Mouse (Mus musculus): ENCODE results near the gene Itgb2l. TPM values are rescaled to one million over a fixed set of nuclear protein-coding genes. Genes with fewer than 3 reads are reported as not detected.

The Itgb2l gene
- polyA plus RNA-seq, 1 experiment from 2014 or later, result 0.23 TPM

- WGBS, result 75% methylated on average over 7 of the region's 7 CpGs
- H3K4me1 ChIP-seq (replicated peaks; ENCODE audit: control insufficient read depth, insufficient read depth), result no peaks in the 10 kb centered on the region
- TF ChIP-seq EP300 (optimal IDR thresholded peaks at IDR 0.05), result no peak
- no peak for TF ChIP-seq CTCF (IDR thresholded peaks at IDR 0.05; ENCODE audit: low read depth)
Observed at GRCm38 (mm10) chr16:96426671-96427070, 16.7 kb downstream of the Itgb2l start.

GRCm38 (mm10) chr16:96425044-96425443 is 18.4 kb downstream of the Itgb2l start:
- ATAC-seq (ENCODE audit: low FRiP score, low TSS enrichment) (no peak), DNase-seq (ENCODE audit: low spot score) (no peak)
- WGBS, result 85% methylated on average over 2 of the region's 2 CpGs
- H3K9me3 ChIP-seq (ENCODE audit: control insufficient read depth, low read length), result no peaks in the 10 kb centered on the region
- H3K36me3 ChIP-seq (ENCODE audit: control insufficient read depth, insufficient read depth, low read length), result no peaks in the 10 kb centered on the region
- H3K4me1 ChIP-seq (replicated peaks; ENCODE audit: control insufficient read depth, insufficient read depth), result no peaks in the 10 kb centered on the region
- H3K4me2 ChIP-seq (replicated peaks; ENCODE audit: low read depth), result no peak overlapping the region
- H3K4me3 ChIP-seq (ENCODE audit: low read depth, low read length), result no peak overlapping the region
- TF ChIP-seq CTCF (IDR thresholded peaks at IDR 0.05; ENCODE audit: low read depth) (no peak), EP300 (optimal IDR thresholded peaks at IDR 0.05) (no peak)
- no peak overlapping the region for H3K9ac ChIP-seq (ENCODE audit: low read length)
- no peaks in the 10 kb centered on the region for H3K27me3 ChIP-seq (ENCODE audit: control insufficient read depth, insufficient read depth, low read length)
- H3K27ac ChIP-seq (replicated peaks), result no peak overlapping the region

More at GRCm38 (mm10) chr16:96426671-96427070, 16.7 kb downstream of the Itgb2l start:
- H3K4me2 ChIP-seq (replicated peaks; ENCODE audit: low read depth), result no peak overlapping the region
- H3K27ac ChIP-seq (replicated peaks), result no peak overlapping the region
- no peak overlapping the region for H3K4me3 ChIP-seq (ENCODE audit: low read depth, low read length)
- no peaks in the 10 kb centered on the region for H3K36me3 ChIP-seq (ENCODE audit: control insufficient read depth, insufficient read depth, low read length)
- no peak for DNase-seq (ENCODE audit: low spot score)
- H3K9ac ChIP-seq (ENCODE audit: low read length), result no peak overlapping the region
- ATAC-seq (ENCODE audit: low FRiP score, low TSS enrichment), result no peak
- H3K27me3 ChIP-seq (ENCODE audit: control insufficient read depth, insufficient read depth, low read length), result no peaks in the 10 kb centered on the region
- no peaks in the 10 kb centered on the region for H3K9me3 ChIP-seq (ENCODE audit: control insufficient read depth, low read length)

- H3K27me3 ChIP-seq (ENCODE audit: control insufficient read depth, insufficient read depth, low read length), result no peaks in the 10 kb centered on the region
- 3% methylated on average over 4 of the region's 4 CpGs for WGBS
- no peaks in the 10 kb centered on the region for H3K9me3 ChIP-seq (ENCODE audit: control insufficient read depth, low read length)
- no peak overlapping the region for H3K4me3 ChIP-seq (ENCODE audit: low read depth, low read length)
- H3K36me3 ChIP-seq (ENCODE audit: control insufficient read depth, insufficient read depth, low read length), result no peaks in the 10 kb centered on the region
- peak; percentile 64 for ATAC-seq (ENCODE audit: low FRiP score, low TSS enrichment)
- no peak overlapping the region for H3K27ac ChIP-seq (replicated peaks)
- no peaks in the 10 kb centered on the region for H3K4me1 ChIP-seq (replicated peaks; ENCODE audit: control insufficient read depth, insufficient read depth)
- no peak overlapping the region for H3K4me2 ChIP-seq (replicated peaks; ENCODE audit: low read depth)
- H3K9ac ChIP-seq (ENCODE audit: low read length), result no peak overlapping the region
- TF ChIP-seq EP300 (optimal IDR thresholded peaks at IDR 0.05) (no peak), CTCF (IDR thresholded peaks at IDR 0.05; ENCODE audit: low read depth) (no peak)
- peak; percentile 22 for DNase-seq (ENCODE audit: low spot score)
Observed at GRCm38 (mm10) chr16:96408064-96408465, 35.4 kb downstream of the Itgb2l start.

DNA sequence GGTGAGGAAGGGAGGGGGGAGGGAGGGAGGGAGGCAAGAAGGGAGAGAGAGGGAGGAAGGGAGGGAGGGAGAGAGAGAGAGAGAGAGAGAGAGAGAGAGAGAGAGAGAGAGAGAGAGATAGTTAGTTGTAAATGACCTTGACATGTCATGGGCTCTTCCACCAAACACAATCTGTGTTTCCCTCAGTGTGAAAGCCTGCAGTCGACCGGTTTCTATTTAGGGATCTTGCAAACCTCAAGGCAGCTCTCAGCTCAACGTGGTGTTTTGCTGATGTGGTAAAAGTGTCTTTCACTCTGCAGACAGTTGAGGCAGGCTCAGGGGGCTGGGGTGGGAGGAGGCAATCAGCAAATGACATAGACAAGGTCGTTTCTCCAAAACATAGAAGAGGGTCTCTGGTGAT is 37.1 kb downstream of the Itgb2l start:
- TF ChIP-seq EP300 (optimal IDR thresholded peaks at IDR 0.05) (no peak), CTCF (IDR thresholded peaks at IDR 0.05; ENCODE audit: low read depth) (no peak)
- H3K9me3 ChIP-seq (ENCODE audit: control insufficient read depth, low read length), result no peaks in the 10 kb centered on the region
- H3K36me3 ChIP-seq (ENCODE audit: control insufficient read depth, insufficient read depth, low read length), result no peaks in the 10 kb centered on the region
- WGBS, result 52% methylated on average over 4 of the region's 4 CpGs
- no peak overlapping the region for H3K27ac ChIP-seq (replicated peaks)
- ATAC-seq (ENCODE audit: low FRiP score, low TSS enrichment) (no peak), DNase-seq (ENCODE audit: low spot score) (no peak)
- H3K4me3 ChIP-seq (ENCODE audit: low read depth, low read length), result no peak overlapping the region
- no peak overlapping the region for H3K9ac ChIP-seq (ENCODE audit: low read length)
- H3K4me2 ChIP-seq (replicated peaks; ENCODE audit: low read depth), result no peak overlapping the region
- H3K27me3 ChIP-seq (ENCODE audit: control insufficient read depth, insufficient read depth, low read length), result no peaks in the 10 kb centered on the region
- H3K4me1 ChIP-seq (replicated peaks; ENCODE audit: control insufficient read depth, insufficient read depth), result no peaks in the 10 kb centered on the region

GRCm38 (mm10) chr16:96402294-96402693 is 41.1 kb downstream of the Itgb2l start:
- WGBS, result 53% methylated on average over 6 of the region's 6 CpGs
- ATAC-seq (ENCODE audit: low FRiP score, low TSS enrichment), result no peak
- TF ChIP-seq EP300 (optimal IDR thresholded peaks at IDR 0.05), result no peak
- no peak for TF ChIP-seq CTCF (IDR thresholded peaks at IDR 0.05; ENCODE audit: low read depth)

DNA sequence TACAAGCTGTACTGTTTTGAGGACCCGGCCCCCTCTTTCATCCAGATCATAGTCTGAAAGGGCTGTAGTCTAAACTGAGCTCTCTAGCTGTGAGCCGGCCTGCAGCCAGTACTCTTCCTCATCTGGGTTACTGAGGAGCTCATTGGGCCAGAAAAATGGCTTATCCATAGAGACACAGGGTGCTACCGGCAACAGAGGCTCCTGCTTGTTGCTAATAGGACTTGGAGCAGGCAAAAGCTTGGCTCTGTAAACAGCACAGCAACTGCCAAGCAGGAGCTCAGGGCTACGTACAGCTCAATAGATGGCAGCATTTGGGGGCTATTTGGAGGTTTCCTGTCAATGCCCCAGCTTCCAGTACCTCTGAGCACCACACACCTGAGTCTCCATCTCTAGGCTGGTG is 43.4 kb downstream of the Itgb2l start:
- Histone ChIP-seq H3K27ac (replicated peaks) (no peak overlapping the region), H3K27me3 (ENCODE audit: control insufficient read depth, insufficient read depth, low read length) (no peaks in the 10 kb centered on the region), H3K9me3 (ENCODE audit: control insufficient read depth, low read length) (no peaks in the 10 kb centered on the region), H3K4me2 (replicated peaks; ENCODE audit: low read depth) (no peak overlapping the region), H3K4me3 (ENCODE audit: low read depth, low read length) (no peak overlapping the region), H3K4me1 (replicated peaks; ENCODE audit: control insufficient read depth, insufficient read depth) (no peaks in the 10 kb centered on the region), H3K36me3 (ENCODE audit: control insufficient read depth, insufficient read depth, low read length) (no peaks in the 10 kb centered on the region), H3K9ac (ENCODE audit: low read length) (no peak overlapping the region)
- TF ChIP-seq EP300 (optimal IDR thresholded peaks at IDR 0.05), result no peak
- no peak for TF ChIP-seq CTCF (IDR thresholded peaks at IDR 0.05; ENCODE audit: low read depth)
- ATAC-seq (ENCODE audit: low FRiP score, low TSS enrichment), result no peak
- 78% methylated on average over 4 of the region's 4 CpGs for WGBS
- DNase-seq (ENCODE audit: low spot score), result no peak

More at GRCm38 (mm10) chr16:96402294-96402693, 41.1 kb downstream of the Itgb2l start:
- Histone ChIP-seq H3K27me3 (ENCODE audit: control insufficient read depth, insufficient read depth, low read length) (no peaks in the 10 kb centered on the region), H3K4me1 (replicated peaks; ENCODE audit: control insufficient read depth, insufficient read depth) (no peaks in the 10 kb centered on the region), H3K9ac (ENCODE audit: low read length) (no peak overlapping the region), H3K4me2 (replicated peaks; ENCODE audit: low read depth) (no peak overlapping the region), H3K27ac (replicated peaks) (no peak overlapping the region), H3K36me3 (ENCODE audit: control insufficient read depth, insufficient read depth, low read length) (no peaks in the 10 kb centered on the region), H3K9me3 (ENCODE audit: control insufficient read depth, low read length) (no peaks in the 10 kb centered on the region), H3K4me3 (ENCODE audit: low read depth, low read length) (no peak overlapping the region)
- DNase-seq (ENCODE audit: low spot score), result no peak

Data from stomach, postnatal 0 days (tissue).